In the genomic region with DNA sequence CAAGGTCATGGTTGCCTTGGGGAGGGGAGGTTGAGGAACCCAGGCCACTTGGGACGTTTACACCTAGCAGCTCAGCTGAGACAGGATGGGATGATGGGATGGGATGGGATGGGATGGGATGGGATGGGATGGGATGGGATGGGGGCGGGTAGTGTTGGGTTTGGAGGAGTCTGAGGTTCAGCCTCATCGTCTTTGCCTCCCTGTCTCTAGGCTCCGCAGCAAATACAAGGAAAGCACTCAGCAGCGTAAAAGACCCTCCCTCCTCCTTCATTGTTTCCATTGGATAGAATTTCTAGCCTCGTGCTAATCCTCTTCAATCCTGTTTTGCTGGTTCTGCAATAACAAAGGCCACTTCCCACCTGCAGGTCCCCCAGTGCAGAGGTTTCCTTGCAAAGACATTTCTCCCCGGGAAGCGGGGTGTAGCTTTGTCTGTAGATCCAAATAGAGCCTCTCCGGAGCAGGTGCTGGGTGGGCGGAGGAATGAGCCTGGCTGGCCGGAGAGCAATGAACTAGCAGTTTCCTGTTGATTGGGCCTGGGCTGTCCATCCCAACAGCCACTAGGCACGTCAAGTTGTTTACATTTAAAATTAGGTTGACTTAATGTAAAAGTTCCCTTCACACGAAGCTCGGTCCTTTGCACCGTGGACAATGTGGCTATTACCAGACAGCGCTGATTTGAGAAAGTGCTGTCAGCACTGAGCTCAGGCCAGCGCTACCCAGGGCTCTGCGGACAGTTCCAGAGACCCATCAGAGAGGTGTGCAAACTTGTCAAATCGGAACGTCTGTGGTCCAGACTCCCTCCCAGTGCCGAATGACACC, we compare ENCODE assay signal across 8 mouse cellular contexts. TPM values are rescaled to one million over a fixed set of nuclear protein-coding genes. Genes with fewer than 3 reads are reported as not detected.
A peak's percentile ranks its signal among the peaks of the same experiment; 100 is the strongest.
DNase-seq lines count a peak whose midpoint lies in the region; ATAC-seq lines count a peak whose summit lies in the region.

No protein-coding gene starts in this region.

- H3K4me1 ChIP-seq in lung, embryonic 16.5 days (replicated peaks; ENCODE audit: control insufficient read depth, insufficient read depth, low read length): peaks cover 13% of the 10 kb centered on the region
- peaks cover 18% of the 10 kb centered on the region for H3K4me1 ChIP-seq in embryonic facial prominence, embryonic 12.5 days
- peaks cover 10% of the 10 kb centered on the region for H3K4me1 ChIP-seq in intestine, embryonic 16.5 days (ENCODE audit: control insufficient read depth, insufficient read depth, low read length)
- H3K4me1 ChIP-seq in neural tube, embryonic 12.5 days: peaks cover 10% of the 10 kb centered on the region

- H3K9ac ChIP-seq in lung, embryonic 16.5 days (ENCODE audit: low read length): peak overlapping the region; percentile 12; the same call in 1 of the 2 replicates
- 0 out of 2 replicates have a peak overlapping the region, but pooled peaks have one; percentile 5 for H3K9ac ChIP-seq in embryonic facial prominence, embryonic 12.5 days
- H3K9ac ChIP-seq in intestine, embryonic 16.5 days (ENCODE audit: low read depth, low read length): peak overlapping the region; percentile 50
- H3K9ac ChIP-seq in neural tube, embryonic 12.5 days: no peak overlapping the region

- H3K9me3 ChIP-seq in lung, embryonic 16.5 days (ENCODE audit: control insufficient read depth, low read length): no peaks in the 10 kb centered on the region
- no peaks in the 10 kb centered on the region for H3K9me3 ChIP-seq in embryonic facial prominence, embryonic 12.5 days
- H3K9me3 ChIP-seq in intestine, embryonic 16.5 days (ENCODE audit: control insufficient read depth, low read length): no peaks in the 10 kb centered on the region
- no peaks in the 10 kb centered on the region for H3K9me3 ChIP-seq in neural tube, embryonic 12.5 days

- H3K27me3 ChIP-seq in lung, embryonic 16.5 days (ENCODE audit: control insufficient read depth, insufficient read depth, low read depth, low read length): peaks cover 5% of the 10 kb centered on the region; the same call in 1 of the 2 replicates
- H3K27me3 ChIP-seq in embryonic facial prominence, embryonic 12.5 days: peaks cover 33% of the 10 kb centered on the region
- H3K27me3 ChIP-seq in intestine, embryonic 16.5 days (replicated peaks; ENCODE audit: control insufficient read depth, insufficient read depth, low read length): 0 out of 2 replicates have a peak, but pooled peaks cover 3% of the 10 kb centered on the region
- H3K27me3 ChIP-seq in neural tube, embryonic 12.5 days (replicated peaks): peaks cover 21% of the 10 kb centered on the region

- H3K4me3 ChIP-seq in lung, embryonic 16.5 days (ENCODE audit: low read length): peak overlapping the region; percentile 45
- H3K4me3 ChIP-seq in embryonic facial prominence, embryonic 12.5 days: peak overlapping the region; percentile 29
- H3K4me3 ChIP-seq in intestine, embryonic 16.5 days (ENCODE audit: low read length): peak overlapping the region; percentile 38
- H3K4me3 ChIP-seq in neural tube, embryonic 12.5 days: peak overlapping the region; percentile 14; the same call in 1 of the 2 replicates

- DNase-seq in lung, postnatal 10 days: no peak
- DNase-seq in gastrocnemius, postnatal 14 days: no peak
- no peak for DNase-seq in right cerebral cortex, postnatal 4 days
- DNase-seq in left cerebral cortex, postnatal 14 days (ENCODE audit: low spot score in 2 of 2): no peak

- H3K36me3 ChIP-seq in lung, embryonic 16.5 days (ENCODE audit: control insufficient read depth, insufficient read depth, low read length): no peaks in the 10 kb centered on the region
- no peaks in the 10 kb centered on the region for H3K36me3 ChIP-seq in embryonic facial prominence, embryonic 12.5 days
- no peaks in the 10 kb centered on the region for H3K36me3 ChIP-seq in intestine, embryonic 16.5 days (ENCODE audit: control insufficient read depth, insufficient read depth, low read length)
- no peaks in the 10 kb centered on the region for H3K36me3 ChIP-seq in neural tube, embryonic 12.5 days

- intact Hi-C loops in gastrocnemius, postnatal 14 days (cut with DNase I; ENCODE audit: low total_unique reads): no loop called here
- intact Hi-C loops in left cerebral cortex, postnatal 14 days (cut with DNase I): no loop called here

- WGBS in lung, embryonic 16.5 days: 5% methylated on average over 21 of the region's 21 CpGs
- 3% methylated on average over 21 of the region's 21 CpGs for WGBS in embryonic facial prominence, embryonic 12.5 days
- 12% methylated on average over 21 of the region's 21 CpGs for WGBS in intestine, embryonic 16.5 days
- 3% methylated on average over 21 of the region's 21 CpGs for WGBS in neural tube, embryonic 12.5 days

- H3K27ac ChIP-seq in lung, embryonic 16.5 days (ENCODE audit: low read length): peak overlapping the region; percentile 65; the same call in 1 of the 2 replicates
- no peak overlapping the region for H3K27ac ChIP-seq in embryonic facial prominence, embryonic 12.5 days
- no peak overlapping the region for H3K27ac ChIP-seq in intestine, embryonic 16.5 days (ENCODE audit: low read length)
- no peak overlapping the region for H3K27ac ChIP-seq in neural tube, embryonic 12.5 days

- ATAC-seq in lung, embryonic 16.5 days (ENCODE audit: low read depth): peak; percentile 55
- peak; percentile 57 for ATAC-seq in embryonic facial prominence, embryonic 12.5 days (ENCODE audit: insufficient number of reproducible peaks, insufficient read depth, low FRiP score, low TSS enrichment)
- peak; percentile 67 for ATAC-seq in intestine, embryonic 16.5 days
- ATAC-seq in neural tube, embryonic 12.5 days (ENCODE audit: low FRiP score, low read depth): peak; percentile 41; the same call in 1 of the 2 replicates

- peak overlapping the region; percentile 67 for H3K4me2 ChIP-seq in lung, embryonic 16.5 days (ENCODE audit: low read depth, low read length)
- H3K4me2 ChIP-seq in embryonic facial prominence, embryonic 12.5 days (replicated peaks): peak overlapping the region; percentile 60
- peak overlapping the region; percentile 58 for H3K4me2 ChIP-seq in intestine, embryonic 16.5 days (ENCODE audit: low read depth, low read length)
- H3K4me2 ChIP-seq in neural tube, embryonic 12.5 days (replicated peaks): peak overlapping the region; percentile 58

RNA-seq across cellular contexts. Expression of a gene that starts 0.5 kb away (rescaled TPM):
- 3.4 and 4.1 TPM in 2 replicates for polyA plus RNA-seq in lung, embryonic 16.5 days (2015; fragmentation: Nextera tagmentation; extraction: Ambion mirVana)
- polyA plus RNA-seq in embryonic facial prominence, embryonic 12.5 days (2016; fragmentation: Nextera tagmentation; extraction: Ambion mirVana): 0.99 and 1.3 TPM in 2 replicates
- 1.2 and 1.3 TPM in 2 replicates for polyA plus RNA-seq in intestine, embryonic 16.5 days (2015; fragmentation: Nextera tagmentation; extraction: Ambion mirVana)
- 0.57 and 1.1 TPM in 2 replicates for polyA plus RNA-seq in neural tube, embryonic 12.5 days (2016; fragmentation: Nextera tagmentation; extraction: Ambion mirVana)
- 1 to 10 TPM; 1.4 to 2.1 TPM for total RNA-seq in gastrocnemius, postnatal 14 days (2021)
- total RNA-seq in left cerebral cortex, postnatal 14 days (2021): 1 to 10 TPM in 1 of 2 experiments, under 1 TPM in 1; 0.78 to 1.4 TPM
